Mouse (Mus musculus) 416B (cell line): Measurements from ENCODE around the gene Ing1.
A peak's percentile ranks its signal among the peaks of the same experiment; 100 is the strongest.

Experiments used
- DNase-seq: peaks from one replicate; pipeline ENCODE4 v3.0.0; 2011; ENCODE audit warnings: low read depth

Ing1 gene

GRCm38 (mm10) chr8:11554799-11555719, at the start of gene Ing1:
Gene Ing1 (plus strand): TSS chr8:11555571.
- peak; percentile 97 for DNase-seq

- no peak for DNase-seq
These were observed 49.3 kb upstream of the Ing1 start for GRCm38 (mm10) chr8:11506074-11506473.

GRCm38 (mm10) chr8:11506802-11507201, 48.6 kb upstream of the Ing1 start:
- peak; percentile 86 for DNase-seq

DNA sequence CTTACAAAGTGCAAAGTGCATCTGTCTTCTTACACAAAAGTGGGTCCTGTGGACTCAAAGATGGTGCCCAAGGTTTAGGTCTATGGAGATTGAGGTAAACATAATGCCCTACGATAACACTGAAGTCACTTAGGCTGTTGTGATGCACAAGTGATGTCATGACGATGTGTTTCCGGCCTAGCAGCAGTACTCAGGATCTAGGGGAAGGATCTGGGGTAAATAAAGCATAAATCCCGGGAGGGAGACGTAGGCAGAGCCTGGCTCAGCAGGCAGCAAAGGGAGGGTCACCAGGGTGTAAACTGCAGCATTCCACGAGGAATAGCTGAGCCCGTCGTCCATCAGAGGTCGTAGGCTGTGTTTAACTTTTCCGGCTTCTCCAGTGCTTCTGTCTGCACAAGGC, 46.5 kb upstream of the Ing1 start:
- DNase-seq = no peak

DNA sequence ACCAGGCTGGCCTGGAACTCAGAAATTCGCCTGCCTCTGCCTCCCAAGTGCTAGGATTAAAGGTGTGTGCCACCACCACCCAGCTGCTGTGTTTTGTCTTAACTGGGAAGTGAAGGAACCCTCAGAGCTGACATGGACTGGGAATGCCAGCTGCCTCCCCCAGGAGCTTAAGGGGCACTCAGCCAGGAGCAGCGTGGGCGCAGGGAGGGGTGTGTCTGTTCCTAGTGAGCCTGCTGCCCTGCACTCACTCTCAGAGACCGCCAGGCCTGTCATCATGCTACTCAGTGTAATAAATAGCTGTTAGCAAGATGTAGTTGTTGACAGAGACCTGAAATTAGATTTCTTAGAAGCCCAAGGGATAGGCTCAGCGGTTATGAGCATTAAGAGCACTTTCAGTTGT, 44.4 kb upstream of the Ing1 start:
- DNase-seq = no peak

GRCm38 (mm10) chr8:11512711-11513110, 42.7 kb upstream of the Ing1 start:
- no peak for DNase-seq

DNA sequence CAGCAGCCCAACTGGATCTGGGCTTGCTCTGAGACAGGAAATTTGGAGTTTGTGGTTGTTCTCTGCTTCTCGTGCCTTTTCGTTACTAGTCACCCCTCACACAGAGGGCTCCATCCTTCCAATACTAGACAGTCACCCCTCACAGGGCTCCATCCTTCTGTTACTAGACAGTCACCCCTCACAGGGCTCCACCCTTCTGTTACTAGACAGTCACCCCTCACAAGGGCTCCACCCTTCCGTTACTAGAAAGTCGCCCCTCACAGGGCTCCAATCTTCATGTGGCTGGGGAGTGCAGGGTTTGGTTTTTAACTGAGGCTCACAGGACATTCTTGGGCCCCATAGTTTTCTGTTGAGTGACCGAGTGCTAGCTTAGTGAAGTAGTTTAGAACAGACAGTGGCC, 42.1 kb upstream of the Ing1 start:
- DNase-seq = no peak

GRCm38 (mm10) chr8:11516292-11516691, 39.1 kb upstream of the Ing1 start:
- DNase-seq = no peak

DNA sequence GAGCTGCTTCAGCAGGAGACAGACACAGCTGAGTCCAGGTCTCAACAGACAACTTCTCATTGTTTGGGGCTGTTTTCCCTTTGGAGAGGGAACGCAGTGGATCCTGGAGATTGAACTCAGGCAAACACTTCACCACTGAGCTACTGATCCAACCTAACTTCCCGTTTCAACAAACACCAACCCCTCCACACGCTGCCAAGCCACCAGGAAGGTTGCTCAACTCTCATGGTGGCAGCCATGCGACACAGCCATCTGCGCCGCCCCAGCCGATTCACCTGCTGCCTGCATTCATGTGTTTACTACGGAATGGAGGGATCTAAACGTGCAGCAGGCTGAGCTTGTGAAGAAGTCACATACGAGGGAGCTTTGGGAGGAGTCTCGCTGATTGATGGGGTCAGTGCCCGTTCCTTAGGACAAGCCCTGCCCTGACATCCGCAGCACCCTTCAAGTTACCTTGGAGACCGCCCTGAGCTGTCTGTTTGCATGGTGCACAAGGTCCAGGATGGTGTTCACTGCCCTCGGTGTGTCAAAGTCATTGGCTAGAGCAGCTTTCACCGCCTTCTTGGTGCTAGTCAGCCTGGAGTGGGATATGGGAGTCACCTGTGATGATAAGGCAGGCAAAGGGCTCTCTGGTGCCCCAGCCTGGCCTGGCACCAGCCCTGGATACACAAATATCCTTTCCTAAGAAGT, 37.9 kb upstream of the Ing1 start:
- DNase-seq = no peak

DNA sequence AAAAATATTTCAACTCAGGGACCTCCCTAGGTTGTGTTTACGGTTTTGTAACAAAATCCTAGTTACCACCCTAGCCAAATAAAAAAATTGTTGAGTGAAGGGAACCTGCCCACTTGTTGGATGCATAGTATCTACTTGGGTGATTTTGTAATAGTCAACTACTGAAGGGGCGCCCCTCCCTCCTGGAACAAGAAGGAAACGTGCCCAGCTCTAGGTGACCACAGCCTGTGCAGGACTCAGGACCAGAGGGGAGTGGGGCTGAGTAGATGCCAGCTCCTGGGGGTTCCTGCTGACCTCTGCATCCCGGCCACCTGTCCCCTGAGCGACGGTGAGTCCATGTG, 37.3 kb upstream of the Ing1 start:
- no peak for DNase-seq

DNA sequence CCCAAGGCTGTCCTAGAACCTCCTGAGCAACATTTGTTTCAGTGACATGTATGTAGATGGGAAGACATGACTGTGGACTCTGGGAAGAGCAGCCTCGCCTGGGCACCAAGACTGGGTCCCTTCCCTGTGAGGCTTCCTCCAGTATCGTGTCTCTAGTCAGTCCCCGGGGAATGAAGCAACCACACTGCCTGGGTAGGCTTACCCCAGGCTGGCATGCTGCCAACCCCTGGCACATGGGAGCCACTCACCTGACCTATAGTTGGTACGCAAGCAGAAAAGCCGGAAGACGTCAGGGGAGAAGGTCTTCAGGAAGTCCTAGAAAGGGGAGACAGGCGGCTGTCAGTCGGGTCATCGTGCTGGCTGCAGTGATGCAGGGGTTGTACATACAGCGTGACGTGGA, 36.7 kb upstream of the Ing1 start:
- no peak for DNase-seq

- no peak for DNase-seq
These were observed 32.0 kb upstream of the Ing1 start for GRCm38 (mm10) chr8:11523331-11523730.

GRCm38 (mm10) chr8:11530155-11530770, 25.1 kb upstream of the Ing1 start:
- no peak for DNase-seq

- DNase-seq = no peak
These were observed 24.5 kb upstream of the Ing1 start for GRCm38 (mm10) chr8:11530849-11531248.

DNA sequence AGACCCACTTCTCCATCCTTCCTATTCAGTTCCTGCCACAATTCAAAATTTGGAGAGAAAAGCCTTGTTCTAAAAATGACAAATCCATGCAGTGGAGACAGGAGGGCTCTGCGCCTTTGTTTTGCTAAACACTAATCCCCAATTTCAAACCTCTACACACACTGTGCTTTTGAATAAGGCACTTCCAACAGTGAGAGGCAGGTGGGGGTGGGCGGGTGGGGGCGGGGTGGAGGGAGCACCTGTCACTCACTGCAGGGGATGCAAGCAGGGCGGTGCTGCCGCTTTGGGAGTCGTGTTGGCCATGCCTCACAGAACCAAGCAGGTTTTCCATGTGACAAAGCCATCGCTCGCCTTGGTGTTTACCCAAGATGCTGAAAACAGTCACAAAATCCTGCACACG, 20.9 kb upstream of the Ing1 start:
- DNase-seq = no peak

GRCm38 (mm10) chr8:11539049-11539448, 16.3 kb upstream of the Ing1 start:
- DNase-seq = no peak

DNA sequence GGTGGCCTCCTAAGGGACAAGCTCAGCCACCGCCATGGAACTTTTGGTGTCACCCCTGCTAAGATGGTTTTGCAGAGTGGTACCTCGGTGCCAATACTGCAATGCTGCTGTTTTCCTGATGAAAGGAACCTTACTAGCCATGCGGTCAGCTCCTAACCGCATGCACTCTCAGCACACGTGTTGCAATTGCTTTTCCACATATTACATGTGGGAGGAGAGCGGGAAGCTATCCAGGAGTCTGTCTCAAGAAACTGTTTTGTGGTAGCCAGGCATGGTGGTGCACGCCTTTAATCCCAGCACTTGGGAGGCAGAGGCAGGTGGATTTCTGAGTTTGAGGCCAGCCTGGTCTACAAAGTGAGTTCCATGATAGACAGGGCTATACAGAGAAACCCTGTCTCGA, 15.2 kb upstream of the Ing1 start:
- no peak for DNase-seq

GRCm38 (mm10) chr8:11542031-11542430, 13.3 kb upstream of the Ing1 start:
- no peak for DNase-seq

DNA sequence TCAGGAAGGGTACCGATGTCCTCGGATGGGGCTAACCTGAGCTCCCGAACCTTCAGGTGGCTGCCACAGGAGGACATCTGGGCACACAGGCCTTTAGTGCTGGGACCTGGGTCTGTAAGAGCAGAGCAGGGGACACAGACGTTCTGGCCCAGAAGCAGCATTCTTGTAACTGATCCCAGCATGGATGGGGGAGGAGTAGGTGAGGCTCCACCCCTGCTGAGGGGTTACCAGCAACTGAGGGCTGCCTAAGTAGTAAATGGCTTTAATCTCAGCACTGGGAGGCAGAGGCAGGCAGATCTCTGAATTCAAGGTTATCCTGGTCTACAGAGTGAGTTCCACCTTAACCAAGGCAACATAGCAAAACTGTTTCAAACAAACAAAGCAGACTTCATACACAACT, 12.5 kb upstream of the Ing1 start:
- no peak for DNase-seq

GRCm38 (mm10) chr8:11544386-11544785, 11.0 kb upstream of the Ing1 start:
- peak; percentile 55 for DNase-seq

DNA sequence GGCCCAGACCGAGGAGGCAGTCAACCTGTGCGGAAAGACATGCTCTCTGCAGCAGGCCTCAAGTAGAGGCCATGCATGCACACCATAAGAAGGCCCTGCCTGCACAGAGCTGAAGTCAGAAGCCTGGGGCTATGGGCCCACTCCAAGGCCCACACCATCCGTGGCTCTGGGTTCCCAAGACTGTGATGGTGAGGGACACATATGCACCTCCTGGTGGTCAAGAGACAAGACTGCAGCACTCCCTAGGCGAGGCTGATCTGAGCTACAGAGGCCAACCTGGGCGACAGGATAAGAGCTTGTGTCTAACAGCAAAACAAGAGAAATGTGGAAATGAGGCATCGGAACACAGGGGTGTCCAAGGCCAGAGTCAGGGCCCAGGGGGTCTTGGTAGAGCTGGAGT, 8.3 kb upstream of the Ing1 start:
- DNase-seq = peak; percentile 51

GRCm38 (mm10) chr8:11549706-11550105, 5.7 kb upstream of the Ing1 start:
- DNase-seq = peak; percentile 88

- peak; percentile 93 for DNase-seq
These were observed 5.0 kb upstream of the Ing1 start, which contains the start of gene Cars2 for GRCm38 (mm10) chr8:11550281-11550948. Gene Cars2 (minus strand): TSS chr8:11550783.
